Mouse (Mus musculus) liver, postnatal 0 days (tissue): ENCODE data around the gene Rps19.

ENCODE experiments used
- CTCF ChIP-seq: sonication (generic); IDR thresholded peaks from 2 replicates; pipeline ENCODE4 v1.5.1; 2016; ENCODE audit warnings: antibody characterized with exemption, low read depth
- EP300 ChIP-seq: IDR thresholded peaks from 2 replicates; pipeline ENCODE4 v1.6.1; 2016; ENCODE audit warnings: antibody characterized with exemption, low read depth, mild to moderate bottlenecking

DNA sequence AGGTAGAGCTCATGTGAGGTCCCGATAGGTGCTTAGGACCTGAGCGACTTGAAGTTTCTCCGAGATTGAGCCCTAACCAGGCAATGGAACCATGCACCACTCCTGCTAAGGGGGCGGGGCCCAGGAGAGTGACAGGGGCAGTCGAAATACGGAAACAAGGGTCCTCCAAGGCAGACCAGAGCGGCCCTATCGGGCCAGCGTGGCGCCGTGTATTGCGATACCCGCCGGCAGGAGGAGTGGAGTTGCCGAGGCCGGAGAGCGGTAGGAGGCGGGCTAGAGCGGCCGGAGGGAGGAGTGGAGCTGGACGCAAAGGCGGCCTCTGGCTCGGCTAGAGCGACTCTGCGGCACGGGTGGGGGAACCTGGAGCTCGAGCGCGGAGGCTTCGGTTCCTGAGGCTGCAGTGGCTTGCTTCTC is 19.9 kb downstream of the Rps19 start:
- peak; percentile 81 for TF ChIP-seq CTCF
- peak; percentile 42; the same call in 1 of the 2 replicates for TF ChIP-seq EP300
